Mouse (Mus musculus) thymus, postnatal 4 days (tissue): ENCODE data around the gene Grb2.
A peak's percentile ranks its signal among the peaks of the same experiment; 100 is the strongest.

Experiments
- DNase-seq: peaks from one replicate; pipeline ENCODE4 v3.0.0; 2021

Grb2 gene

GRCm38 (mm10) chr11:115711133-115711532 lies 2.7 kb upstream of the Grb2 start:
- no peak for DNase-seq

- no peak for DNase-seq
Measured at GRCm38 (mm10) chr11:115709829-115710559, 1.6 kb upstream of the Grb2 start.

- DNase-seq = peak; percentile 76
Measured at GRCm38 (mm10) chr11:115708956-115709828, 795 bp upstream of the Grb2 start.

DNA sequence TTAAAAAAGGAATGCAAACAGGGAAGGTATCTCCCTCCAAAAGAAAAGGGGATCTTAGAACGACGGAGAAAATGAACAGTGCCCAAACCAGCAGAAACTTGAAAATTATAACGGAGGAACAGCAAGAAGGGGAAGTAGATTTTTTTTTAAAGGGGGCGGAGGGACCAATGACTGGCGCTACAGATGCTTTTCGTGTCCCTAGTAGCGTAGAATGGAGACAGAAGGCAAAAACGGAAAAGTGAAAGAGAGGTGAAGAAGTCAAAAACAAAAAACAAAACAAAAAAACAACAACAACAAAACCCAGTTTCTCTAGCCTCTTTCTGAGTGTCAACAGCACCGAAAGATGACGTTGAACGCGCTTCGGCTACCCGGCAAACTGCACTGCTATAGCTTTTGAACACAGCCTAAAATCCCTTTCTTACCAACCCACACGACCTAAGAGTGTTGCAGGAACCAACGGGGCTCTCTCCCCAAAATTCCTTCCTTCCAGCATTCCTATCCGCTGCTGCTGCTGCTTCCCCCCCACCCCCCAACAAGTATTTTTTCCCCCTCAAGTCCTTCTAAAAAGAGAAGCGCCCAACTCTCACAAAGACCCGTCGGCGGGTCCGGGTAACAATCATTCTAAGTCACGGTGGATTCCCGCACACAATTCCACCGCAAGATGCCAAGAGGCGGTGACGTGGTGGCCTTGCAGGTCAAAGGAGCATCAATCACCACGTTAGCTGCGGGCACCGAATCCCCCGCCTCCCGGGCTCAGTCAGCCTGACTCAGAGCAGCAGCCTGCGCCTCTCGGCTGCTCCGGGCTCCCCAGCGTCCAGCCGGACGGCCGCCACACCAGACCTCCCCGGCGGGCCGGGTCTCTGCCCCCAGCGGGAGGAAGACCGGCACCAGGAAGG lies 836 bp downstream of the Grb2 start:
- peak; percentile 31 for DNase-seq

DNA sequence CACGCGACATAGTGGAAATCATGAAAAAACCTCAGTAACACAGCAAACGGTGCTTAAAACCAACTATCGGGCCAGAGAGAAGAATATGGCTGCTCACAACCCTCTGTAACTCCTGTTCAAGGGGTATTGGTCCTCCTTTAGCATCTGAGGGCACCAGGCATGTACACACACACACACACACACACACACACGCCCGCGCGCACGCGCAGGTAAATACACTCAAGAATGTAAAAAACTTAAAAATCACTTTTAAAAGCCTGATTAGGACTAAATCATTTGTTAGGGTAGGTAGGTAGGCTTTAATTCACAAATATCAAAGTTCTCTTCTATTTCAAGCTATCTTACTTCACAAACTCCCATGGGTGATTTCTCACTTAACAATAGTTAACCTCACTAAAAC lies 1.8 kb downstream of the Grb2 start:
- DNase-seq = no peak

DNA sequence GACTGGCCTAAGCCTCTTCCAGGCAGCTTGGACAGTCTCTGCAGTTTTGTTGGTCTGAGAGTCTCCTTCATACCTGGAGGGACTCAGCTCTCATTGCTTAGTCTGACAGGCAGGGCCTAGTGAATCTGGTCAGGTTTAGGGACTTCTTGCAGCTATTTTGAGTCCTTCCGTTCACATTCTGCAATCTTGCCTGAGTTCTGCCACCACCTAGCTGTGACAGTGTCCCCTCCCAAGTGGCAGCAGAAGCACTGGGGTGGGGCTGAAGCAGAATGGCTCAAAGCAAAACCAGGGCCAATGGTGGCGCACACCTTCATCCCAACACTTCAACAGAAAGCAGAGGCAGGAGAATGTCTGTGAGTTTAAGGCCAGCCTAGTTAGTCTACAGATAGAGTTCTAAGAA lies 2.8 kb downstream of the Grb2 start:
- DNase-seq = no peak

- no peak for DNase-seq
Measured at GRCm38 (mm10) chr11:115704648-115705047, 3.7 kb downstream of the Grb2 start.

- DNase-seq = no peak
Measured at GRCm38 (mm10) chr11:115703466-115703865, 4.9 kb downstream of the Grb2 start.

DNA sequence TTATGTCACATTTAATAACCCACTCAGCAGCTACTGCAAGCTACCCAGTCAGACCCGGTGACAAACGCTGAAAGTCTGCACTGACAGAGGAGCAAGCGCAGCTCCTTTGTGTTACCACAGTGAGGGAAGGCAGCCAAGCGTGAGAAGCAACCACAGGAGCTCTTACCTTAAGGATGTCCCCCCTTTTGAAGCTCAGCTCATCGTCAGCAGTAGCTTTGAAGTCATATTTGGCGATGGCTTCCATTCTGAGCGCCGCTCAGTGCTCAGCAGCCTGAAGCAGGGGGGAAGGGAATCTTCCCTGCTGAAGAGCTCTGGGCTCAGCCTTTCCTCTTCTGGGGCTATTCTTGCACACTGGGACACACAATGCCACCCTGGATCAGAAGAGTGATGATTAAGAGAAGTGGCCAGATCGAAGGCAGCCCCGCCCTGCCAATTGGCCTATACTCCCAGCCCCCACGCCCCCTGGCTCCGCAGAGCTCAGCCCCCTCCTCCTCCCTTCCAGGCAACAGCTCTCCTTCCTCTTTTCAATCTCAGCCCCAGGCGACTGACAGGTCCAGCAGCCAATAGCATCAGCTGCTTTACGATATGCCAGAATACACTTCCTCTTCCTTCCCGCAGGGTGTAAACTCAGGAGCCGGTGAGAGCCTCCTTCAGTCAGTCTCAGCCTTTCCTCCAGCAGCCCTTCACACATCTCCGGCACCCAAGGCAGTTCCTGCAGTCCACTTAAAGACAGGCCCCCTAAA lies 9.2 kb downstream of the Grb2 start:
- DNase-seq = peak; percentile 86

GRCm38 (mm10) chr11:115697722-115698121 lies 10.7 kb downstream of the Grb2 start:
- no peak for DNase-seq

DNA sequence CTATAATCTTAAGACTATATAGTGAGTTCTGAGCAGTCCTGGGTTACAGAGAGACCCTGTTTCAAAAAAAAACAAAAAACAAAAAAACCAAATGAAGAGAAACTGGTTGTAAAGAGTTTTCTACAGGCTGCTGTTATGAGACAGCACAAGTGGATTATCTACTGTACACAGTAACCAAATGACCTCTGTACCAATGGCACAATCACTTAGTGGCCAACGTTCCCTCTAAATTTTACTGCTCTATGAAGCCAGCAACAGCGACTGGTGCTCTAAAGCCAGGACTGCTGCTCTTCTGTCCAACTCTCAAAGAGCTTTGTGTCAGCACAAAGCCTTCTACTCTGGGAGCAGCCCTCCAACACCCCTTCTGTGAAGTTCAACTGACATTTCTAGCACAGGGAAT lies 11.3 kb downstream of the Grb2 start:
- no peak for DNase-seq

DNA sequence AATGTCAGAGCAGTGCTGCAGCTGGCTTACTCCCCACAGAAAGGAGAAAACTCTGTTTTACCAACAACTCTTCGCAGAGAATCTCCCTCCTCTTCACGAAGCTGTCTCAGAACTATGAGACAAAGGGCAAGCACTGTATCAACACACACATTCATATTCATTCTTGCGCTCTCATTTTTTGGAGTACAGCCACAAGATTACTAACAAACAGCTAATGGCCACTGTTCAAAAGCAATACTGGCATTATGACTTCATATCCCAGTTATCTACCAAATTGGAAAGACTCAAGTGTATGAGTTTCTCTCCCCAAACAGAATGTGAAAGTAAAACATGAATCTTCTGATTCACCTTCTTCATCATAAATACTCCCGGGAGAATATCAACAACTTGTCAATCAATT lies 11.9 kb downstream of the Grb2 start:
- DNase-seq = no peak

DNA sequence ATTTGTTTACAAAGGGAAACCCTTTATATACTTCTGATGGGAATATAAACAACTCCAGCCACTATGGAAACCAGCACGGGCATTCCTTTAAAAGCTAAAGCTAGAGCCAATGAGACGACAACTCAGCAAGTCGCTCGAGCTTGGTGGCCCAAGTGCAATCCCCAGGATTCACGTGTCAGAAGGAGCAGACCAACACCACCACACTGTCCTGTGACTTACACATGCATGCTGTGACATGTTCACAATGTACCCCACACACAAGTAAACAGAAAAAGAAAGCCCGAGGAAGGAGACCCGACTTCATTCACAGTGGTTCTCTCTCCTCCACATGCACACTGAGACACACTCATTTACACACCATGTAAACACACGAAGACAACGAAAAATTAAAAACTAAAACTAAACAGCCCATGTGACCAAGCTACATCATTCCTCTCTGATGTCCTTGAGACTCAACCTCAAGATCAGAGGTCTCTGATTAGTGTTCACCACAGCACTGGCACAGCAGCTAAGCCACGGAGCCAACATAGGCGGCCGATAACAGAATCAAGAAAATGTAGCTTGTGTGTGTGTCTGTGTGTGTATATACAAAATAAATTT lies 14.3 kb downstream of the Grb2 start:
- DNase-seq = no peak

- DNase-seq = no peak
Measured at GRCm38 (mm10) chr11:115692800-115693199, 15.6 kb downstream of the Grb2 start.

DNA sequence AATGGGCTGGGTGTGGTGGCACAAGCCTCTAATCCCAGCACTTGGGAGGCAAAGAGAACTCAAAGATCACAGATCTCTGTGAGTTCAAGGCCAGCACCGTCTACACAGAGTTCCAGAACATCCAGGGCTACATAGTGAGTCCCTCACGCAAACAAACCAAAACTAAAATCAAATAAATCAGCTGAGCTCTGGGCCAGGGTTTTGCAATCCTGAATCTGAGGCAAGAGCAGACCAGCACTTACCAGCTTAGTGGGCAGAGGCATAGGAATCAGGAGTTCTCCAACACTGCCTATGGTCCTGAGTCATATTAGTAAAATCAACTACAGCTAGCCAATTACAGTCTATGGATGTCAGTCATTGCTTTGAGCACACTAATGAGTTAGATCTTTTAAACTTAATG lies 16.4 kb downstream of the Grb2 start:
- no peak for DNase-seq

- no peak for DNase-seq
Measured at GRCm38 (mm10) chr11:115691511-115691910, 16.9 kb downstream of the Grb2 start.

GRCm38 (mm10) chr11:115691013-115691412 lies 17.4 kb downstream of the Grb2 start:
- DNase-seq = no peak

DNA sequence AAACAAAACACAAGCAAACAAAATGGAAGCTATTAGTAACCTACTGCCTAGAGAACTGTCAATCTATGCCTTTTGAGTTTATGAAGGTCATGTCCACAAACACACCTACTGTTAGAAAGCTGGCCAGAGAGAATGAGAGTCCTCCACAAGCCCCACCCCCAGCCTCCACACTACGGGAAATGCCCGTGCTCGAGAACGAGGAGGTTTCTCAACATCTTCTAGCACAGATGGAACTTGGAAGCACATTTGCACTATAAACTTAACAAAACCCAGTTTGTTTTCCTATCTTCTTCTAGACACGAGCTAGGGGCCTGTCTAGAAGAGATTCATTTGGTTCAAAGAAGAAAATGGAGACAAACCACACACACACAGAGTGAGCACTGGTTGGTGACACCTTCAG lies 18.0 kb downstream of the Grb2 start:
- no peak for DNase-seq

DNA sequence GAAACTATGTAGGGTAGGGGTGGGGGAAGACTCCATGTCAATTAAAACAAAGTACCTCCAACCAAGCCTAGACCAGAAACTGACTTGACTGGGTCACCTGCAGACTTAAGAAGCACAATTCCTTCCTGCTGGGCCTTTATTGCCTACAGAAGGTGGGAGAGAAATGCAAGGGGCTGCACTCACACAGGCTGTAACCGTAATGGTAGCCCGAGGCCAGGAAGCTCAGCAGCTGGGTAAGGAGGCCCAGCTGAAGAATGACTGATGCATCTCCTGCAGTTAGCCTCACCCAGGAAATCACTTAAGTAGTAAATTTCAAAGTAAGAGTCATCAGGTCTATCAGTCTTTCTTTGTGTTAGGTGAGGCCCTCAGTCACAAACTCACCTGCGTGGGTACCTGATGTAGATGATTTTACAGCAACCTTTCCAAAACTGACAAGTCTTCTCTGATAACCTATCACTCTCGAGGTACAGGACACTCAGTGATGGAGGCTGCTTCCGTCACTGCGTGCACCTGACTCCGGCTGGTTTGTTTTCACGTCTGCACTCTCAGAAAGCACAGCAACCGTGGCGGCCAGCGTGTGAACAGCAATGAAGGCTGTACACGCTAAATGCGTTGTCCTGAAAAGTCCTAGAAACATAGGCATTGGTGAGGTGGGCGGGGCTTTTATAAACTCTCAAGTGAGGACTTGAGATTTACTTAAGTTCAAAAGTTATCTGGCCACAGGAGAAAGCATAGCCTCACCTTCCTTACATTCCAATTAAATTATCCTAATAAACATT lies 19.1 kb downstream of the Grb2 start:
- no peak for DNase-seq

GRCm38 (mm10) chr11:115686369-115686768 lies 22.0 kb downstream of the Grb2 start:
- no peak for DNase-seq

DNA sequence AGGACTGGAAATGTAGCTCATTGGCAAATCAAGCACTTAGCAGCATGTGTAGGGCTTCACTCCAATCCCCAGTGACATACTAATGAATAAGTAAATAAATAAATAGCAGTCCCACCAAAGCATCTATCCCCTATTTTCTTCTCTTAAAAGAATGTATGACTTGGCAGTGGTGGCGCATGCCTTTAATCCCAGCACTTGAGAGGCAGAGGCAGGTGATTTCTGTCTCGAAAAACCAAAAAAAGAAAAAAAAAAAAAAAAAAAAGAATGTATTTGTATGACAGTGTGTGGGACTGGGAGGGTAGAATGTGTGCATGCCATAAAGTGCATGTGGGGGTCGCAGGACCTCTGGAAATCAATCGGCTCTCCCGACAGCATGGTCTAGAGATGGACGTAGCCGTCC lies 22.4 kb downstream of the Grb2 start:
- DNase-seq = no peak
